ENCODE assay signal across 25 mouse cellular contexts in genomic region chr2:124322528-124323215, GRCm38 (mm10).
DNase-seq lines count a peak whose midpoint lies in the region; ATAC-seq and TF ChIP-seq lines count a peak whose summit lies in the region.
"Had no signal": no experiment of that assay in that cellular context is flagged by ENCODE, and none has a peak within 500 bp of the region (broad histone marks: within the 10 kb centered on the region; RNA-seq: fewer than 3 reads in every experiment).

No protein-coding gene starts in this region.

- no peak for TF ChIP-seq POLR2A in myocyte (IDR thresholded peaks at IDR 0.05; ENCODE audit: insufficient read length, low read depth)

- ATAC-seq in megakaryocyte, adult 5-6 weeks (ENCODE audit: poor library complexity, severe bottlenecking): no peak
- ATAC-seq: forebrain, embryonic 13.5 days; forebrain, embryonic 16.5 days; hindbrain, embryonic 16.5 days; intestine, embryonic 15.5 days had no signal

- no peak overlapping the region for H3ac ChIP-seq in C2C12 (ENCODE audit: control insufficient read depth, insufficient read length, low read depth)
- H3ac ChIP-seq in myocyte (ENCODE audit: control insufficient read depth, insufficient read length): no peak overlapping the region

- peak; percentile 10 for DNase-seq in adrenal gland, adult 2 months
- no peak for DNase-seq in adrenal gland, postnatal 4 days (ENCODE audit: low spot score in 2 of 2)
- peak; percentile 7 for DNase-seq in adrenal gland, postnatal 14 days
- no peak for DNase-seq in ovary, postnatal 36 days (ENCODE audit: low spot score)
- DNase-seq: cerebellum, adult 18-20 months; cerebellum, adult 9-10 months; cerebellum, postnatal 14 days; gastrocnemius, adult 2 months; gastrocnemius, postnatal 14 days; heart, adult 18-20 months; heart, postnatal 10 days; heart, postnatal 36 days; kidney, adult 11 months had no signal

- H3K27me3 ChIP-seq in C2C12 (ENCODE audit: control insufficient read depth, insufficient read depth, insufficient read length) (no peaks in the 10 kb centered on the region), myocyte (ENCODE audit: control insufficient read depth, insufficient read depth, insufficient read length) (no peaks in the 10 kb centered on the region)
- H3K27me3 ChIP-seq: forebrain, embryonic 13.5 days; heart, embryonic 12.5 days; heart, embryonic 15.5 days; hindbrain, embryonic 13.5 days; intestine, embryonic 15.5 days had no signal

- H3K36me3 ChIP-seq in C2C12 (ENCODE audit: control insufficient read depth, insufficient read depth) (no peaks in the 10 kb centered on the region), myocyte (ENCODE audit: control insufficient read depth, insufficient read depth) (no peaks in the 10 kb centered on the region)
- H3K36me3 ChIP-seq: forebrain, embryonic 10.5 days; heart, embryonic 12.5 days; heart, embryonic 15.5 days; hindbrain, embryonic 10.5 days; hindbrain, embryonic 13.5 days; intestine, embryonic 15.5 days had no signal

- peak overlapping the region; percentile 59 for H3K4me2 ChIP-seq in myocyte (ENCODE audit: low read depth)
- H3K4me2 ChIP-seq: forebrain, embryonic 13.5 days; heart, embryonic 12.5 days; heart, embryonic 15.5 days; hindbrain, embryonic 13.5 days; intestine, embryonic 15.5 days had no signal

- H3K79me2 ChIP-seq in C2C12 (ENCODE audit: control insufficient read depth, insufficient read depth) (no peaks in the 10 kb centered on the region), myocyte (ENCODE audit: control insufficient read depth, insufficient read depth) (no peaks in the 10 kb centered on the region)

- no peak for TF ChIP-seq CTCF in C2C12 (IDR thresholded peaks at IDR 0.05; ENCODE audit: control insufficient read depth, insufficient read depth, insufficient read length)

- no peaks in the 10 kb centered on the region for H3K79me3 ChIP-seq in C2C12 (ENCODE audit: low read depth)

- H3K4me3 ChIP-seq in C2C12 (ENCODE audit: insufficient read depth, poor library complexity, severe bottlenecking) (no peak overlapping the region), myocyte (no peak overlapping the region)
- H3K4me3 ChIP-seq: forebrain, embryonic 10.5 days; forebrain, embryonic 13.5 days; gastrocnemius, adult 2 months; heart, embryonic 12.5 days; heart, embryonic 15.5 days; hindbrain, embryonic 10.5 days; hindbrain, embryonic 13.5 days; intestine, embryonic 15.5 days had no signal

TF ChIP-seq in C2C12, 6 proteins besides CTCF, POLR2A, EP300 and RAD21:
- no peak for TF ChIP-seq USF1 (IDR thresholded peaks at IDR 0.05; ENCODE audit: low read depth)
- peak; percentile 90 for TF ChIP-seq MAX (IDR thresholded peaks at IDR 0.05)
- peak; percentile 98 for TF ChIP-seq MYOD1 (IDR thresholded peaks at IDR 0.05; ENCODE audit: control insufficient read depth, insufficient read length, low read depth)
TF ChIP-seq in C2C12: peak in this region for 2.

TF ChIP-seq in myocyte, 11 proteins besides CTCF, POLR2A, EP300 and RAD21:
- TF ChIP-seq MYOD1 (IDR thresholded peaks at IDR 0.05; ENCODE audit: control insufficient read depth in 1 of 3, insufficient read length in 2 of 3, low read depth in 2 of 3): peak in 2 of 3 experiments; percentile 73 to 79
- no peak for TF ChIP-seq TCF12 (IDR thresholded peaks at IDR 0.05; ENCODE audit: insufficient read depth, poor library complexity, severe bottlenecking)
- peak in 1 of 3 experiments; percentile 47 for TF ChIP-seq MYOG (IDR thresholded peaks at IDR 0.05; ENCODE audit: control insufficient read depth in 1 of 3, insufficient read depth in 1 of 3, insufficient read length in 2 of 3, low read depth in 2 of 3)
TF ChIP-seq in myocyte: peak in this region for 2.

Comparison
In these comparisons a context has a peak if more than half of its experiments do, and no peak if none do; other contexts are left out.
1. DNase-seq: peak in adrenal gland, adult 2 months (single experiment) and adrenal gland, postnatal 14 days (single experiment); none in adrenal gland, postnatal 4 days (0 of 2) and ovary, postnatal 36 days (single experiment).